Mouse (Mus musculus): ENCODE measurements around the gene Pdgfra.

GRCm38 (mm10) chr5:75214929-75215328 lies 62.8 kb downstream of the Pdgfra start:
- TF ChIP-seq TAL1 (IDR thresholded peaks at IDR 0.05; ENCODE audit: low read length): no peak
- TF ChIP-seq GATA1 (IDR thresholded peaks at IDR 0.05; ENCODE audit: low read length): no peak

Data from erythroblast, embryonic 14.5 days (primary cell).